Mouse (Mus musculus) intestine, embryonic 15.5 days (tissue): ENCODE measurements at regions not wholly inside any gene's neighbourhood (a gene's known extent, or its start where the extent isn't known, plus 50 kb on each side); places are given as distances from the start of the nearest gene placed in this dataset.

Experiments used
- ATAC-seq: fragments of 200-750 bp; cut with Nextera tagmentation; 2 replicates; pipeline ENCODE4 v1.8.0; 2017; ENCODE audit warnings: moderate TSS enrichment, moderate library complexity
- H3K27ac ChIP-seq: fragments of 300-500 bp; sonication (generic); 2 replicates; pipeline ENCODE4 v1.5.1; 2015; ENCODE audit warnings: mild to moderate bottlenecking, inconsistent platforms
- H3K27me3 ChIP-seq: fragments of 300-500 bp; sonication (generic); replicated peaks from 2 replicates; pipeline ENCODE4 v1.6.1; 2015; ENCODE audit warnings: inconsistent platforms
- H3K36me3 ChIP-seq: fragments of 300-500 bp; sonication (generic); 2 replicates; pipeline ENCODE4 v1.6.1; 2015; ENCODE audit warnings: inconsistent platforms
- H3K4me1 ChIP-seq: fragments of 300-500 bp; sonication (generic); replicated peaks from 2 replicates; pipeline ENCODE4 v1.6.1; 2015; ENCODE audit warnings: inconsistent platforms
- H3K4me2 ChIP-seq: fragments of 300-500 bp; sonication (generic); replicated peaks from 2 replicates; pipeline ENCODE4 v1.6.1; 2015; ENCODE audit warnings: mild to moderate bottlenecking, inconsistent platforms
- H3K4me3 ChIP-seq: fragments of 300-500 bp; sonication (generic); replicated peaks from 2 replicates; pipeline ENCODE4 v1.5.1; 2015; ENCODE audit warnings: inconsistent platforms
- H3K9ac ChIP-seq: fragments of 300-500 bp; sonication (generic); 2 replicates; pipeline ENCODE4 v1.6.1; 2015; ENCODE audit warnings: inconsistent platforms
- H3K9me3 ChIP-seq: fragments of 300-500 bp; sonication (generic); 2 replicates; pipeline ENCODE4 v1.6.1; 2016; ENCODE audit warnings: inconsistent platforms
- WGBS: fragments of 180-500 bp; shearing (Covaris S2); methylation state at CpG from one replicate; pipeline ENCODE4 v1.1.7; 2015; 5-methylcytosine and 5-hydroxymethylcytosine counted together

- H3K27me3 ChIP-seq, result no peaks in the 10 kb centered on the region
- H3K4me1 ChIP-seq, result no peaks in the 10 kb centered on the region
- H3K4me3 ChIP-seq, result no peak overlapping the region
- no peak overlapping the region for H3K4me2 ChIP-seq
- no peaks in the 10 kb centered on the region for H3K36me3 ChIP-seq
- ATAC-seq, result no peak
- H3K9me3 ChIP-seq, result no peaks in the 10 kb centered on the region
- 80% methylated on average over 2 of the region's 2 CpGs for WGBS
- H3K9ac ChIP-seq, result no peak overlapping the region
- no peak overlapping the region for H3K27ac ChIP-seq
These were observed 725.3 kb downstream of the Cetn3 start for GRCm38 (mm10) chr13:82508176-82508575.

GRCm38 (mm10) chr13:82509512-82509911 lies 726.6 kb downstream of the Cetn3 start:
- Histone ChIP-seq H3K27ac (no peak overlapping the region), H3K9me3 (no peaks in the 10 kb centered on the region), H3K27me3 (no peaks in the 10 kb centered on the region), H3K4me1 (no peaks in the 10 kb centered on the region), H3K9ac (no peak overlapping the region), H3K36me3 (no peaks in the 10 kb centered on the region), H3K4me3 (no peak overlapping the region), H3K4me2 (no peak overlapping the region)
- WGBS, result 89% methylated on average over 3 of the region's 3 CpGs
- no peak for ATAC-seq
